Mouse (Mus musculus): Measurements from ENCODE around the gene Bcl11a.

Bcl11a gene

DNA sequence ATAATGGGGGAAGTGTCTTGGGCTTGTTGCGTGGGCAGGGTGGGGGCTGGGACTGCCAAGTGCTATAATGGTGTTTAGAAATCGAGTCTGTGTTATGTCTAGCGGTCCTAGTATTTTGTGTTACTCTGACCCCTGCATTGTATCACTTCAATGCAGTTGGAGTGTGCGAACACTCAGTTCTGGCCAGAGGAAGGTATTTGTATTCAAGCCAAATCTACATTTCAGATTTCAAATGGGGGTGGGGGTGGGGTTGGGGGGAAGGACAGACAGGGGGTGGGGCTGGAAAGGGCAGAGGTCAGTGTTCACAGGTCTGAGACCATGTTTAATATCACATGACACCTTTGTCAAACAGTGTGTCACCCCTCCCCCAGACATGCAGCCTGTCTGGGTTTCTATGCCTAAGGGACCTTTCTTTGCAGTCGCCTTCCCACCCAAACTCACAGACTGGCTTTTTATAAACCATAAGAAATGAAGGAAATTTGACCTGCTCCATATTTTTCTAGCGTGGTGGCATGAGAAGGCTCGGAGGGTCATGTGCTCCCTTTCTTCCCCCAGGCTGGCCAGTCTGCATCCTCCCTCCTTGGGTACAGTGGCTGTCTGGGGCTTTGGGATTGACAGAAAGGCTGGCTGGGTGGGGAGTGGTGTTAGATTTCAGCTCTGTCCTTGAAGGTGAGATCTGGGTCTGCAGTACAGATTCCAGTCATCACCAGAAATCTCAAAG, 124.9 kb downstream of the Bcl11a start:
- no peak for DNase-seq (ENCODE audit: low read depth, low spot score)

DNA sequence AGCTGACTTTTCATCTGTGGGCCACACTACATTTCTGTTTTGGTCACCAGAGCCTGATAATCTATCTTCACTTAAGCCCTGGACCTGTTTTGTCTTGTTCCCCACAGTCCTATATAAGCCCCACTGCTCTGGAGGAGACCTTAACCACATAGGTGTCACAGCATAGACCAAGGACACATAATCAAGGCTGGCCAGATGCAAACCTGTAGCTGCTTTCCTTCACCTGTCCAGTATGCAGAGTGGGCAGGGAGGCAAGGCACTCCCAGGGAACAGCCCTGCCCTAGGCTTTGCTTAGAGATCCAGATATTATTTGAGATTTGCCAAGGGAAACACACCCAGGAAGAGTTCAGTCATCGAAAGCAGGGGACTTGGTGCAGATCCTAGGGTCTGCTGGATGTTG, 125.6 kb downstream of the Bcl11a start:
- no peak for DNase-seq (ENCODE audit: low read depth, low spot score)

- no peak for DNase-seq (ENCODE audit: low read depth, low spot score)
Measured at GRCm38 (mm10) chr11:24208951-24209351, 131.1 kb downstream of the Bcl11a start.

- DNase-seq (ENCODE audit: low read depth, low spot score): no peak
Measured at GRCm38 (mm10) chr11:24214509-24215134, 136.8 kb downstream of the Bcl11a start.

- DNase-seq (ENCODE audit: low read depth, low spot score): no peak
Measured at GRCm38 (mm10) chr11:24217741-24218333, 140.0 kb downstream of the Bcl11a start.

DNA sequence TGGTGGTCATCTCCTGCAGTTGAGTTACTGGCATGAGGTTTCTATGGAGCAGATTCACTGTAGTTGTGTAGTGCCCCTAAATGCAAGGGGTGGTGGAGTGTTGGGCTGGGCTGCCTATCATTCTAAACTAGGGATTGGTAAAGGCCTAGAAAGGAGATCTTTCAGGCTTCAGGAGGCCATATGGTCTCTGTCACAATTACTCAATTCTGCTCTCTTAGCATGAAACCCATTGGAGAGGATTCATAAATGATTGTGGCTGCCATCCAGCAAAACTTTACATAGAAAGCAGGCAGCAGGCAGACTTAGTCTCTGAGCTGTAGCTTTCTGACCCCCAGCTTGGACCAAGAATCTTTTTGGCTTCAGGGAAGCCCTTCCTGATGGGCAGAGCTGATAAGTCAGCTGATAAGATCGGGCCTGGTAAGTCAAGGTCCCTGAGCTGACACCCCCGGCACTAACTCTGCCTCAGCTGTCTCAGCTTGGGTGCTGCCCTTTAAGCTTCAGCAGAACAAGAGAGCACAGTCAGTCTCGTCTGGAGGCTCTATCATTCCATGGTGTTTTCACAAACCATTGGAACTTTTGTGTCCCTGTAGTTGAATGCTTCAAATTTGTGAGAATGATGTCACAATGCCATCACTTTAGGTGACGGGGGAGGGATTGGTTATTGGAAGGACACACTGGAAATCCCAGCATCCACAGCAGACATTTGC, 143.9 kb downstream of the Bcl11a start:
- no peak for DNase-seq (ENCODE audit: low read depth, low spot score)

Data from mesoderm, embryonic 11.5 days (tissue).